Mouse (Mus musculus): Measurements from ENCODE around the gene Rbm20.
A peak's percentile ranks its signal among the peaks of the same experiment; 100 is the strongest.
"Not testable (repeated sequence)": the region's sequence is repeated elsewhere in the genome, so short reads cannot be mapped to it uniquely, and the experiment has no call there.

The Rbm20 gene

GRCm38 (mm10) chr19:53889555-53889954 lies 212.4 kb downstream of the Rbm20 start:
- DNase-seq, result no peak

GRCm38 (mm10) chr19:53890274-53890673 lies 213.2 kb downstream of the Rbm20 start:
- no peak for DNase-seq

- DNase-seq, result peak; percentile 40
These were observed 213.7 kb downstream of the Rbm20 start for GRCm38 (mm10) chr19:53890781-53891251.

- no peak for DNase-seq
These were observed 214.5 kb downstream of the Rbm20 start for GRCm38 (mm10) chr19:53891569-53891968.

GRCm38 (mm10) chr19:53892061-53892460 lies 215.0 kb downstream of the Rbm20 start, which contains the start of gene Pdcd4:
Gene Pdcd4, plus strand, starts transcription at chr19:53892231.
- DNase-seq, result peak; percentile 46

DNA sequence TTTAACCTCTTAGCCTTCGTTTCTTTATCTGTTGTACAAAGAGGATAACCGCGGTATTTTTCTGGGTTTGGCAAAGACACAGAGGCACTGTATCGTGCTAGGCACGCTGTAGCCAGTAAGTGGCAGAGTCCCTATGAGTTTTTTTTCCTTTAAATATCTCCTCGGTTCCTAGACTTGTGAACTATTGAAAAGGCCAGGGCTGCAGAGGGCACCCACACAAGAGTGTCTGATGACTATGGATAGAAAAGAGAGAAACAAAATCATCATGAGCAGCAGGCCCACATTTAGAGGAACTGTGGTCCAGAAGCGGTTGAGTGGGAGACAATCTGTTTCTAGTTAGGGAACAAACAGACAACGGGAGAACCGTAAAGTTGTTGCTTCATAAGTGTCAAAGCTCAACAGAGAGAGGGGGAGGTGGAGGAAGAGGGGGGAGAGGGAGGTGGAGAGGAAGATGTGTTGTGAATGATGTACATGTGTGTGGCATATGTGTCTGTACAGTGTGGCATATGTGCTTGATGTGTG lies 215.8 kb downstream of the Rbm20 start:
- no peak for DNase-seq

DNA sequence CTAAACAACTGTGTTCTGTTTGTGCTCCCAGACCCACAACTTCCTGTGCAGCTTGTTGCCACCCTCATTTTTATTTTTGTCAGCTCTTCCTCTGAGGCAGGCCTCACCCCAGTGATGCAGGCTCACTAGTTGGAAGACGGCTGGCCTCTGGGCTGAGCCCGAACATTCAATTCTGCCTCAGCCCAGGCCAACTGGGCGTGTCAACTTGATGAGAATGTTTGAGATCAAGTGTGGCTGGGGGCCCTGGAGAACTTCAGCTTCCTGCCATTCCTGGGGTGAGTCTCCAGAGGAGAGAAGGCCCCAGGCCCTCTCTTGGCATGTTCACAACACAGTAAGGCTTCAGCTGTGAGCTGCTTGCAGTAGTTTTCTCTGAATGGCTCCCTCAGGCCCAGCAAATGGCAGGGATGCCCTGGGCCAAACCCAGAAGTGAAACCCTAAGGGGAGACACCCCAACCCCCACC lies 216.6 kb downstream of the Rbm20 start:
- DNase-seq, result peak; percentile 43

DNA sequence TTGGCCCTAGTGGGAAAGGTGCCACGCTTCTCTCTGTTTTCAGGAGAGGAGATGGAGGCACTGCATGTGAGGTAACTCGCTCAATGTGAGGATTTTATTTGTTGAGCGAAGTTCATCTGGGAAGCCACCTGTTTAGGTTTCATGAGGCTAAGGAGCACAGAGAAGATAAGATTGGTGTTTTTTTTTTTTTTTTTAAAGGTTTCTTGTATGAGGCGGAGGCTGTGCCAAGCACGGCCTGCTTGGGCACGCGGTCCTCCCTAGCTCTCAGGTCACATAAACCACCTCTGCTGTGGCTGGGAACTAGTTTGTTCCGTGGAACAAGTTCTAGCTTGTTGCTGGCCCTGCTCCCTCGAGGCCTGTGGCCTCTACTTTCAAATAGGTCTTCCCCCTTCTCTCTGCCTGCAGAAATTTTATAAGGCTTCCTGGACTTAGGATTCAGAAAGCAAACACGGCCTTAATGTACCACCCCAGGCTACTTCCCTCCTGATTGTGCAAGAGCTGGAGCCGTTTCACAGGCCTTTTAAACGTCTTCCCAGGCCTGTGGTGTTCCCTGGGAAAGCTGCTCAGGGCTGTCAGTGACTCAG lies 217.5 kb downstream of the Rbm20 start:
- DNase-seq, result peak; percentile 18

- DNase-seq, result no peak
These were observed 220.9 kb downstream of the Rbm20 start for GRCm38 (mm10) chr19:53898046-53898445.

GRCm38 (mm10) chr19:53898498-53898897 lies 221.4 kb downstream of the Rbm20 start:
- DNase-seq, result no peak

GRCm38 (mm10) chr19:53898970-53899900 lies 222.1 kb downstream of the Rbm20 start:
- no peak for DNase-seq

DNA sequence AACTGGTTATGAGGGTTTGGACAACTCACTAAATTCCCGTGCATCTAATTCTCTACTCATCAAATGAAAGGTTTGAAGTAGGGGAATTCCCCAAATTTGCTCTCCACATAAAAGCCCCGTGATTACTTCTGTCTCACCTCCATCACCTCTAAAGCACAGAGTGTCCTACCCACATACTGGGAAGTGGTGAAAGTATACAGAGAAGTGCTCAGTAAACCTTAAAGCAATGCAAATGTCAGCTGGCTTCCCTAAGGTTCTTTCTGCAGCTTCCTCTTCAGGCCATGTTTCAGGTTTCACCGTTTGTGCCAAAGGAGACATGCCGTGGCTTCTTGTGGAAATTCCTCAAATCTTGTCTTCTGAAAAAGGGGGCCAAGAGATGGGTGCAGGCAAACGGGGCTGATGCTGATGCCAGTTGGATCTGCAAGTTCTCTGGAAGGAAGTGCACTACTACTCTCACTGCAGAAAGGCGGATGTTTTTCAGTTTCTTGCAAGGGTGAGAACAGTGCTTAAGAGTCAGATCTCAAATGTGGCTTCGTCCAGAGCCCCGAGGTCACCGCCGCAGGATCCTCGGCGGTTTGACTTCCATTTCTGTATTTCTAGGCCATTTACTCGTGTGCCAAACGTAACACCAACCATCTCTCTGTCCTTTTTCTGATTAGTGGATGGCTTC lies 223.0 kb downstream of the Rbm20 start:
- DNase-seq, result no peak

DNA sequence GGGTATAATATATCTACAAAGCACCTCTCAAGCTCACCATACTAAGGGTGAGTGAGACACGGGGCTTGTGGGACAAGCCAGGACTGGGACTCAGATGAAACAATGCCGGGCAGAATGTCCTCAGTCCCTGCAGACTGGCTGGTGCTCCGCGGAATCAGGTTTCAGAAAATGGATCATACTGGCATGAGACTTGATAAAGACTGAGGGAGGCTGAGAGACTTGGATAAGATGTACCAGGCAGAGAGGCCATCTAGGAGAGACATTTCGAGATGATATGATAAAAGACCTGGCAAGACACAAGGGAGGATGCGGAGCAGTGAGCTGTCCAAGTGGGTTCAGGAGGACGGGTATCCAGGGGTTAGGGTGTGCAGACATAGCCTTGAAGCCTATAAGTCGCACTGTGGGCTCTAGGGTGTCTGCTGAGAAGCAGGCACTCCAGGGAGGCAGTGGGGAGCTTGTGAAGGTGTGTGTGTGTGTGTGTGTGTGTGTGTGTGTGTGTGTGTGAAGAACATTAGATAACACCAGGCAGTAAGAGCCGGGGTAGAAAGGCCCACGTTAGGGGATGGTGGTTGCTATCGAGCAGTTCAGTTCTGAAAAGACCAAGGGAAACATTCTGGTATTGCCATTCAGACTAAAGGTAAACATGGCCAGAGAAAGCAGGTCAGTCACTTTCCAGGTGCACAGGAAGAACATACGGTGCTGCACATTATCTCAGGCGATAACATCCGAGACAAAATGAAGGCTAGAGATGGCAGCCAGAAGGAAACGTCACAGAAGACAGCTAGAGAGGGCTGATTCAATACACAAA lies 225.0 kb downstream of the Rbm20 start:
- DNase-seq, result peak; percentile 44

GRCm38 (mm10) chr19:53902739-53903487 lies 225.8 kb downstream of the Rbm20 start:
- DNase-seq, result peak; percentile 99

GRCm38 (mm10) chr19:53903507-53904321 lies 226.6 kb downstream of the Rbm20 start:
- peak; percentile 50 for DNase-seq

DNA sequence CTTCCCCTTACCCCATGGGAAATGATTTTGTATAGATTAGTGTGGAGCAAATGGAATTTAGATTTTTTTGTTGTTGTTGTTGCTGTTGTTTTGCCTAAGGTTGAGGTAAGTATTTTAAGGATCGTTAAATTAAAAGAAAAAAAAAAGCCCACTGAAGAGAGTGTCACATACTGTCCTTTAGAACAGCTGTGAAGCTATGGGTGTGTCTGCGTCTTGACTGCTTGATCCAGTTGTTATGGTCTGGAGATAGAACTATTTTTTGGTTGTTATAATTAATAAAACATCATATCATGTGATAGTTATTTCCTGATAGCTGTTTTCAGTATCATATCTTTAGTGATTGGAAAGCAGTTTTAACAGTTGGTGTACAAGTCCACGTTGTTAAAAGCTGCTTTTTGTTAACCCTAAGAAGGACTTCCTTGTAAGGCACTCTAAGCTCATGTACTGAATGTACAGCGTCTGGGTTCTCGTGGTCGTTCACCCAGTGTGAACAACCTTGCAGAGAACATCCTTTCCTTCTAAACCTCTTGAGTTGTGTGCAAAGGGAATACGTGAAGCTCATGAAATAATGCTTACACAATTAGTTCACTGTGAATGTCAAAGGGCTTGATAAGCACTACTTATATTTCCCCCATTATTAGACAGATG lies 227.9 kb downstream of the Rbm20 start:
- DNase-seq, result no peak

- DNase-seq, result no peak
These were observed 229.1 kb downstream of the Rbm20 start for GRCm38 (mm10) chr19:53906033-53906702.

GRCm38 (mm10) chr19:53906703-53907070 lies 229.6 kb downstream of the Rbm20 start:
- not testable (repeated sequence) for DNase-seq

GRCm38 (mm10) chr19:53914950-53915349 lies 237.8 kb downstream of the Rbm20 start:
- DNase-seq, result no peak
